Mouse (Mus musculus) MEL (cell line): Measurements from ENCODE around the gene Crybg3. TPM values are rescaled to one million over a fixed set of nuclear protein-coding genes. Genes with fewer than 3 reads are reported as not detected.

Experiments used
- DNase-seq: peaks from one replicate; pipeline ENCODE4 v3.0.0; 2011; ENCODE audit warnings: low read depth, low spot score
- H3K27ac ChIP-seq: 2 replicates; pipeline ENCODE4 v1.5.1; 2012; ENCODE audit warnings: low read depth, mild to moderate bottlenecking, control low read depth, low read length, moderate library complexity; ENCODE audit not compliant: control insufficient read depth
- H3K27me3 ChIP-seq, 2 experiments: fragments of 150-350 bp in 1 of 2; sonication (generic) in 1 of 2; 2 replicates each; pipeline ENCODE4 v1.6.1; 2012; ENCODE audit warnings: low read length in 2 of 2, mild to moderate bottlenecking in 2 of 2, improper control_type of control experiment in 1 of 2, moderate library complexity in 1 of 2; ENCODE audit not compliant: insufficient read depth in 2 of 2, control insufficient read depth in 1 of 2
- H3K36me3 ChIP-seq, 2 experiments: 2 replicates each; pipeline ENCODE4 v1.6.1; 2012 to 2014; ENCODE audit warnings: low read length in 2 of 2, improper control_type of control experiment in 1 of 2, inconsistent platforms in 1 of 2, mild to moderate bottlenecking in 1 of 2; ENCODE audit not compliant: insufficient read depth in 2 of 2, control insufficient read depth in 1 of 2
- H3K4me1 ChIP-seq, 2 experiments: fragments of 150-350 bp in 1 of 2; sonication (generic) in 1 of 2; 2 replicates each; pipeline ENCODE4 v1.6.1; 2012; ENCODE audit warnings: low read length in 2 of 2, improper control_type of control experiment in 1 of 2, mild to moderate bottlenecking in 1 of 2; ENCODE audit not compliant: insufficient read depth in 2 of 2, control insufficient read depth in 1 of 2
- H3K4me3 ChIP-seq, 2 experiments: fragments of 150-350 bp in 1 of 2; sonication (generic) in 1 of 2; 2 replicates each; pipeline ENCODE4 v1.5.1; 2012; ENCODE audit warnings: low read depth in 2 of 2, low read length in 2 of 2, mild to moderate bottlenecking in 2 of 2, moderate library complexity in 2 of 2, control low read depth in 1 of 2, improper control_type of control experiment in 1 of 2; ENCODE audit not compliant: control insufficient read depth in 1 of 2, insufficient read depth in 1 of 2
- H3K79me2 ChIP-seq: 2 replicates; pipeline ENCODE4 v1.6.1; 2012; ENCODE audit warnings: mild to moderate bottlenecking, low read length, moderate library complexity; ENCODE audit not compliant: control insufficient read depth, poor library complexity, insufficient read depth
- H3K9ac ChIP-seq: 2 replicates; pipeline ENCODE4 v1.6.1; 2012; ENCODE audit warnings: low read depth, mild to moderate bottlenecking, control low read depth, low read length, moderate library complexity; ENCODE audit not compliant: control insufficient read depth, poor library complexity, severe bottlenecking
- H3K9me3 ChIP-seq: fragments of 150-350 bp; sonication (generic); replicated peaks from 2 replicates; pipeline ENCODE4 v1.6.1; 2012; ENCODE audit warnings: mild to moderate bottlenecking, low read length, improper control_type of control experiment, moderate library complexity; ENCODE audit not compliant: insufficient read depth
- BHLHE40 ChIP-seq: IDR thresholded peaks from 2 replicates; pipeline ENCODE4 v1.6.1; 2012; ENCODE audit warnings: low read depth, mild to moderate bottlenecking, inconsistent platforms, low read length, improper control_type of control experiment, borderline replicate concordance
- ETS1 ChIP-seq: IDR thresholded peaks from 2 replicates; pipeline ENCODE4 v1.6.1; 2012; ENCODE audit warnings: low read depth, mild to moderate bottlenecking, inconsistent platforms, low read length, improper control_type of control experiment, moderate library complexity
- MAFK ChIP-seq: IDR thresholded peaks from 2 replicates; pipeline ENCODE4 v1.6.1; 2011; ENCODE audit warnings: low read depth, mild to moderate bottlenecking, low read length, improper control_type of control experiment, borderline replicate concordance
- MAX ChIP-seq: IDR thresholded peaks from 2 replicates; pipeline ENCODE4 v1.6.1; 2011; ENCODE audit warnings: low read length, improper control_type of control experiment
- MXI1 ChIP-seq: IDR thresholded peaks from 2 replicates; pipeline ENCODE4 v1.6.1; 2011; ENCODE audit warnings: mild to moderate bottlenecking, low read depth, low read length, improper control_type of control experiment
- MYB ChIP-seq: IDR thresholded peaks from 2 replicates; pipeline ENCODE4 v1.6.1; 2011; ENCODE audit warnings: mild to moderate bottlenecking, low read depth, low read length, improper control_type of control experiment
- MYC ChIP-seq: IDR thresholded peaks from 2 replicates; pipeline ENCODE4 v1.6.1; 2011; ENCODE audit warnings: low read depth, mild to moderate bottlenecking, low read length, improper control_type of control experiment, moderate library complexity
- POLR2A ChIP-seq, 2 experiments: IDR thresholded peaks; 2 replicates each; pipeline ENCODE4 v1.6.1; 2011 to 2012; ENCODE audit warnings: low read length in 2 of 2, mild to moderate bottlenecking in 2 of 2, control low read depth in 1 of 2, improper control_type of control experiment in 1 of 2, low read depth in 1 of 2, moderate library complexity in 1 of 2; ENCODE audit not compliant: control insufficient read depth in 1 of 2, insufficient read depth in 1 of 2, poor library complexity in 1 of 2
- RAD21 ChIP-seq: IDR thresholded peaks from 2 replicates; pipeline ENCODE4 v1.6.1; 2011; ENCODE audit warnings: mild to moderate bottlenecking, low read depth, low read length, improper control_type of control experiment
- SMC3 ChIP-seq: IDR thresholded peaks from 2 replicates; pipeline ENCODE4 v1.6.1; 2011; ENCODE audit warnings: low read depth, low read length, improper control_type of control experiment
- TCF12 ChIP-seq: IDR thresholded peaks from 2 replicates; pipeline ENCODE4 v1.6.1; 2014; ENCODE audit warnings: low read depth, mild to moderate bottlenecking, inconsistent platforms, low read length, improper control_type of control experiment, moderate library complexity
- UBTF ChIP-seq: IDR thresholded peaks from 2 replicates; pipeline ENCODE4 v1.6.1; 2012; ENCODE audit warnings: low read depth, mild to moderate bottlenecking, inconsistent platforms, low read length, improper control_type of control experiment, moderate library complexity, borderline replicate concordance; ENCODE audit not compliant: insufficient read depth
- ZC3H11A ChIP-seq: IDR thresholded peaks from 2 replicates; pipeline ENCODE4 v1.6.1; 2012; ENCODE audit warnings: low read depth, mild to moderate bottlenecking, inconsistent platforms, low read length, improper control_type of control experiment
- polyA plus RNA-seq, 2 experiments: library from polyadenylated mRNA; stranded (reverse) in 1 of 2; unstranded in 1 of 2; fragments of >175 nt in 1 of 2; fragments of >200 nt in 1 of 2; gene quantifications; 2 replicates each; pipeline versions ENCODE4 v1.2.1 to v1.2.4; 2012; ENCODE audit warnings: low replicate concordance in 2 of 2, low read depth in 1 of 2; ENCODE audit not compliant: insufficient read length in 2 of 2, insufficient read depth in 1 of 2, missing spikeins in 1 of 2
- total RNA-seq: library from RNA; depleted of rRNA; stranded (reverse); fragments of 300-350 nt; gene quantifications from 2 replicates; pipeline ENCODE4 v1.2.3, GENCODE M21; 2012

Crybg3 gene
- total and polyA plus RNA-seq, 3 experiments, result 0.63 to 0.73 TPM; not detected in 1

- no peak for DNase-seq
- H3K9ac ChIP-seq, result no peak overlapping the region
- H3K36me3 ChIP-seq, result no peaks in the 10 kb centered on the region
- H3K4me3 ChIP-seq, result no peak overlapping the region
- no peaks in the 10 kb centered on the region for H3K9me3 ChIP-seq
- H3K79me2 ChIP-seq, result no peaks in the 10 kb centered on the region
- no peaks in the 10 kb centered on the region for H3K4me1 ChIP-seq
- H3K27ac ChIP-seq, result no peak overlapping the region
- H3K27me3 ChIP-seq, result no peaks in the 10 kb centered on the region
- TF ChIP-seq MXI1 (no peak), TCF12 (no peak), MYC (no peak), UBTF (no peak)
Observed at GRCm38 (mm10) chr16:59451813-59452212, 149.0 kb downstream of the Crybg3 start.

- TF ChIP-seq RAD21, result peak; percentile 16
- no peak for TF ChIP-seq ZC3H11A
- no peak for TF ChIP-seq MYC
- no peak for TF ChIP-seq MAX
- TF ChIP-seq SMC3, result peak; percentile 31; the same call in 1 of the 2 replicates
- TF ChIP-seq BHLHE40, result no peak
- no peak for TF ChIP-seq MYB
- no peak for TF ChIP-seq ETS1
- Histone ChIP-seq H3K4me1 (no peaks in the 10 kb centered on the region), H3K27ac (no peak overlapping the region), H3K9ac (no peak overlapping the region), H3K4me3 (no peak overlapping the region), H3K79me2 (no peaks in the 10 kb centered on the region), H3K9me3 (no peaks in the 10 kb centered on the region), H3K27me3 (no peaks in the 10 kb centered on the region), H3K36me3 (no peaks in the 10 kb centered on the region)
- DNase-seq, result peak; percentile 17
Observed at GRCm38 (mm10) chr16:59449092-59449491, 151.7 kb downstream of the Crybg3 start.

- no peaks in the 10 kb centered on the region for H3K79me2 ChIP-seq
- H3K9me3 ChIP-seq, result no peaks in the 10 kb centered on the region
- no peaks in the 10 kb centered on the region for H3K4me1 ChIP-seq
- H3K36me3 ChIP-seq, result no peaks in the 10 kb centered on the region
- TF ChIP-seq ETS1, result no peak
- no peak for TF ChIP-seq POLR2A (IDR thresholded peaks at IDR 0.05; ENCODE audit: control insufficient read depth in 1 of 2, insufficient read depth in 1 of 2, low read depth in 1 of 2, low read length in 2 of 2, poor library complexity in 1 of 2)
- TF ChIP-seq TCF12, result no peak
- no peak for TF ChIP-seq MAFK
- TF ChIP-seq RAD21, result no peak
- H3K9ac ChIP-seq, result no peak overlapping the region
- no peaks in the 10 kb centered on the region for H3K27me3 ChIP-seq
- no peak overlapping the region for H3K4me3 ChIP-seq
- no peak for DNase-seq
- no peak overlapping the region for H3K27ac ChIP-seq
Observed at GRCm38 (mm10) chr16:59448181-59448580, 152.6 kb downstream of the Crybg3 start.
